Mouse (Mus musculus) liver, embryonic 15.5 days (tissue): Measurements from ENCODE around the gene Slc25a42. TPM values are rescaled to one million over a fixed set of nuclear protein-coding genes. Genes with fewer than 3 reads are reported as not detected.
A peak's percentile ranks its signal among the peaks of the same experiment; 100 is the strongest.

Experiments used
- ATAC-seq: fragments of 200-750 bp; cut with Nextera tagmentation; 2 replicates; pipeline ENCODE4 v1.8.0; 2017; ENCODE audit warnings: moderate number of reproducible peaks, mild to moderate bottlenecking, moderate library complexity; ENCODE audit not compliant: insufficient read depth
- H3K27ac ChIP-seq: fragments of 300-500 bp; sonication (generic); replicated peaks from 2 replicates; pipeline ENCODE4 v1.5.1; 2015; ENCODE audit warnings: mild to moderate bottlenecking, inconsistent platforms
- H3K27me3 ChIP-seq: fragments of 300-500 bp; sonication (generic); 2 replicates; pipeline ENCODE4 v1.6.1; 2015; ENCODE audit warnings: mild to moderate bottlenecking, inconsistent platforms
- H3K36me3 ChIP-seq: fragments of 300-500 bp; sonication (generic); replicated peaks from 2 replicates; pipeline ENCODE4 v1.6.1; 2015; ENCODE audit warnings: moderate library complexity, mild to moderate bottlenecking, inconsistent platforms
- H3K4me1 ChIP-seq: fragments of 300-500 bp; sonication (generic); replicated peaks from 2 replicates; pipeline ENCODE4 v1.6.1; 2015; ENCODE audit warnings: inconsistent platforms
- H3K4me2 ChIP-seq: fragments of 300-500 bp; sonication (generic); 2 replicates; pipeline ENCODE4 v1.6.1; 2015; ENCODE audit warnings: moderate library complexity, mild to moderate bottlenecking, inconsistent platforms
- H3K4me3 ChIP-seq: fragments of 300-500 bp; sonication (generic); replicated peaks from 2 replicates; pipeline ENCODE4 v1.5.1; 2015; ENCODE audit warnings: mild to moderate bottlenecking, inconsistent platforms
- H3K9ac ChIP-seq: fragments of 300-500 bp; sonication (generic); 2 replicates; pipeline ENCODE4 v1.6.1; 2015; ENCODE audit warnings: moderate library complexity, mild to moderate bottlenecking, inconsistent platforms
- H3K9me3 ChIP-seq: fragments of 300-500 bp; sonication (generic); replicated peaks from 2 replicates; pipeline ENCODE4 v1.6.1; 2016; ENCODE audit warnings: inconsistent platforms
- WGBS: fragments of 180-500 bp; shearing (Covaris S2); methylation state at CpG from one replicate; pipeline ENCODE4 v1.1.7; 2015; ENCODE audit warnings: mixed read lengths; ENCODE audit not compliant: insufficient replicate concordance; 5-methylcytosine and 5-hydroxymethylcytosine counted together
- polyA plus RNA-seq: library from polyadenylated mRNA; unstranded; fragments of >200 nt; fragmentation: Nextera tagmentation; extraction: Ambion mirVana; gene quantifications from 2 replicates; pipeline ENCODE4 v1.2.1, GENCODE M21; 2015

The Slc25a42 gene
- 8.0 and 9.2 TPM in 2 replicates for polyA plus RNA-seq

- Histone ChIP-seq H3K4me3 (peak within 1 kb of the TSS; percentile 77), H3K9ac (peak within 1 kb of the TSS; percentile 85), H3K27ac (peak within 1 kb of the TSS; percentile 91), H3K27me3 (no peaks in the 10 kb centered on the region), H3K4me2 (peak within 1 kb of the TSS; percentile 99), H3K9me3 (no peaks in the 10 kb centered on the region), H3K36me3 (no peaks in the 10 kb centered on the region), H3K4me1 (peaks cover 54% of the 10 kb centered on the region)
- WGBS: under 1% methylated on average over 66 of the region's 66 CpGs
- ATAC-seq: peak; percentile 95
Observed at GRCm38 (mm10) chr8:70212112-70213055, at the start of gene Slc25a42. Gene Slc25a42, minus strand, starts transcription at chr8:70212305.

- peaks cover 98% of the 10 kb centered on the region for H3K36me3 ChIP-seq
- H3K9me3 ChIP-seq: no peaks in the 10 kb centered on the region
- peaks cover 39% of the 10 kb centered on the region for H3K4me1 ChIP-seq
- no peak overlapping the region for H3K4me3 ChIP-seq
- H3K27ac ChIP-seq: peak overlapping the region; percentile 72
- no peaks in the 10 kb centered on the region for H3K27me3 ChIP-seq
- peak; percentile 73 for ATAC-seq
- 27% methylated on average over 2 of the region's 2 CpGs for WGBS
- H3K9ac ChIP-seq: no peak overlapping the region
- H3K4me2 ChIP-seq: no peak overlapping the region; the same call in 1 of the 2 replicates
Observed at GRCm38 (mm10) chr8:70259043-70259442, 46.9 kb upstream of the Slc25a42 start.

GRCm38 (mm10) chr8:70258600-70258999, 46.5 kb upstream of the Slc25a42 start:
- peak overlapping the region; percentile 72 for H3K27ac ChIP-seq
- no peak overlapping the region for H3K9ac ChIP-seq
- WGBS: 51% methylated on average over 5 of the region's 5 CpGs

GRCm38 (mm10) chr8:70257456-70257855, 45.4 kb upstream of the Slc25a42 start:
- Histone ChIP-seq H3K9ac (no peak overlapping the region), H3K4me1 (peaks cover 39% of the 10 kb centered on the region), H3K4me2 (no peak overlapping the region), H3K36me3 (peaks cover 98% of the 10 kb centered on the region), H3K4me3 (no peak overlapping the region), H3K27me3 (no peaks in the 10 kb centered on the region), H3K27ac (no peak overlapping the region), H3K9me3 (no peaks in the 10 kb centered on the region)
- WGBS: 77% methylated on average over 3 of the region's 3 CpGs
- no peak for ATAC-seq

More at GRCm38 (mm10) chr8:70258600-70258999, 46.5 kb upstream of the Slc25a42 start:
- peak; percentile 55; the same call in 1 of the 2 replicates for ATAC-seq
- peaks cover 98% of the 10 kb centered on the region for H3K36me3 ChIP-seq
- H3K9me3 ChIP-seq: no peaks in the 10 kb centered on the region
- H3K4me1 ChIP-seq: peaks cover 39% of the 10 kb centered on the region
- H3K4me2 ChIP-seq: no peak overlapping the region
- no peak overlapping the region for H3K4me3 ChIP-seq
- no peaks in the 10 kb centered on the region for H3K27me3 ChIP-seq

- no peaks in the 10 kb centered on the region for H3K27me3 ChIP-seq
- peaks cover 99% of the 10 kb centered on the region for H3K36me3 ChIP-seq
- H3K9me3 ChIP-seq: no peaks in the 10 kb centered on the region
- ATAC-seq: no peak
- 65% methylated on average over 1 of the region's 1 CpGs for WGBS
- no peak overlapping the region for H3K4me3 ChIP-seq
- H3K4me1 ChIP-seq: peaks cover 15% of the 10 kb centered on the region
- no peak overlapping the region for H3K9ac ChIP-seq
- no peak overlapping the region for H3K27ac ChIP-seq
- H3K4me2 ChIP-seq: no peak overlapping the region
Observed at GRCm38 (mm10) chr8:70254628-70255027, 42.5 kb upstream of the Slc25a42 start.

GRCm38 (mm10) chr8:70247841-70248240, 35.7 kb upstream of the Slc25a42 start:
- H3K27me3 ChIP-seq: no peaks in the 10 kb centered on the region
- H3K4me1 ChIP-seq: 0 out of 2 replicates have a peak, but pooled peaks cover 5% of the 10 kb centered on the region
- 82% methylated on average over 3 of the region's 3 CpGs for WGBS
- no peak overlapping the region for H3K4me2 ChIP-seq
- no peak for ATAC-seq
- H3K9me3 ChIP-seq: no peaks in the 10 kb centered on the region
- H3K9ac ChIP-seq: no peak overlapping the region
- H3K27ac ChIP-seq: no peak overlapping the region
- peaks cover 91% of the 10 kb centered on the region for H3K36me3 ChIP-seq
- no peak overlapping the region for H3K4me3 ChIP-seq

- no peaks in the 10 kb centered on the region for H3K9me3 ChIP-seq
- H3K4me2 ChIP-seq: no peak overlapping the region
- H3K4me1 ChIP-seq: 0 out of 2 replicates have a peak, but pooled peaks cover 5% of the 10 kb centered on the region
- H3K4me3 ChIP-seq: no peak overlapping the region
- H3K9ac ChIP-seq: no peak overlapping the region
- peaks cover 91% of the 10 kb centered on the region for H3K36me3 ChIP-seq
- no peak overlapping the region for H3K27ac ChIP-seq
- ATAC-seq: no peak
- H3K27me3 ChIP-seq: no peaks in the 10 kb centered on the region
- 78% methylated on average over 6 of the region's 6 CpGs for WGBS
Observed at GRCm38 (mm10) chr8:70246622-70247021, 34.5 kb upstream of the Slc25a42 start.

GRCm38 (mm10) chr8:70240642-70241041, 28.5 kb upstream of the Slc25a42 start:
- H3K4me2 ChIP-seq: no peak overlapping the region
- peaks cover 85% of the 10 kb centered on the region for H3K36me3 ChIP-seq
- no peak overlapping the region for H3K9ac ChIP-seq
- peaks cover 27% of the 10 kb centered on the region for H3K4me1 ChIP-seq
- no peak for ATAC-seq
- no peak overlapping the region for H3K4me3 ChIP-seq
- WGBS: 77% methylated on average over 5 of the region's 5 CpGs
- H3K27me3 ChIP-seq: no peaks in the 10 kb centered on the region
- H3K27ac ChIP-seq: no peak overlapping the region
- no peaks in the 10 kb centered on the region for H3K9me3 ChIP-seq

- 22% methylated on average over 2 of the region's 2 CpGs for WGBS
- H3K4me1 ChIP-seq: peaks cover 46% of the 10 kb centered on the region
- H3K4me2 ChIP-seq: no peak overlapping the region
- H3K27ac ChIP-seq: no peak overlapping the region
- H3K36me3 ChIP-seq: peaks cover 63% of the 10 kb centered on the region
- no peak overlapping the region for H3K9ac ChIP-seq
- no peak overlapping the region for H3K4me3 ChIP-seq
- ATAC-seq: no peak
- H3K9me3 ChIP-seq: no peaks in the 10 kb centered on the region
- H3K27me3 ChIP-seq: no peaks in the 10 kb centered on the region
Observed at GRCm38 (mm10) chr8:70237842-70238241, 25.7 kb upstream of the Slc25a42 start.

- Histone ChIP-seq H3K9ac (peak overlapping the region; percentile 80), H3K9me3 (no peaks in the 10 kb centered on the region), H3K36me3 (peaks cover 46% of the 10 kb centered on the region), H3K27ac (peak overlapping the region; percentile 93), H3K4me2 (peak overlapping the region; percentile 98), H3K4me3 (peak overlapping the region; percentile 67), H3K4me1 (peaks cover 55% of the 10 kb centered on the region), H3K27me3 (no peaks in the 10 kb centered on the region)
- no peak for ATAC-seq
- WGBS: under 1% methylated on average over 15 of the region's 15 CpGs
Observed at GRCm38 (mm10) chr8:70234781-70235128, 22.6 kb upstream of the Slc25a42 start.

GRCm38 (mm10) chr8:70234080-70234780, 22.1 kb upstream of the Slc25a42 start, which contains the start of the genes Sugp2 and Armc6:
Gene Sugp2, plus strand, starts transcription at chr8:70234226.
Gene Armc6, minus strand, starts transcription at chr8:70234466.
- H3K27me3 ChIP-seq: no peaks in the 10 kb centered on the region
- peaks cover 47% of the 10 kb centered on the region for H3K36me3 ChIP-seq
- no peaks in the 10 kb centered on the region for H3K9me3 ChIP-seq
- under 1% methylated on average over 67 of the region's 67 CpGs for WGBS
- H3K9ac ChIP-seq: peak within 1 kb of the TSS; percentile 80
- peak within 1 kb of the TSS; percentile 98 for H3K4me2 ChIP-seq
- H3K4me1 ChIP-seq: peaks cover 55% of the 10 kb centered on the region
- peak within 1 kb of the TSS; percentile 93 for H3K27ac ChIP-seq
- peak; percentile 95 for ATAC-seq
- H3K4me3 ChIP-seq: peak within 1 kb of the TSS; percentile 67
